Mouse (Mus musculus): ENCODE results near the gene Ttl.

Gene Ttl

GRCm38 (mm10) chr2:129084959-129085358 is 19.2 kb downstream of the Ttl start:
- DNase-seq = peak; percentile 47 to 67

DNA sequence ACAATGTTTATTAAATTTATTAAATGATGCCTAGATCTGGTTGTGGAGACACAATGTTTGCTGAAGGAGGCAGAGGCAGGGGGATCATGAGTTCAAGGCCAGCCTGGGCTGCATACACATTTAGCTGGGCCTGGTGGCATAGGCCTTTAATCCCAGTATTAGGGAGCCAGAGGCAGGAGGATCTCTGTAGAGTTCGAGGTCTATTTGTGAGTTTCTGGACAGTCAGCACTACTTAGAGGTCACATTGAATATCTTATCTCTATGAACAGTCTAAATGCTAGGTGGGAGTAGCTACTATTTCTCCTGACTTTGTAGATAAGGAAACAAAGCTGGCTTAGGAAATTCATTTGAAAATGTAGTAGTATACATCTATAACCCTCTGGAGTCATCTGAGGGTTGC is 21.8 kb downstream of the Ttl start:
- no peak for DNase-seq

GRCm38 (mm10) chr2:129090370-129090769 is 24.6 kb downstream of the Ttl start:
- no peak for DNase-seq

DNA sequence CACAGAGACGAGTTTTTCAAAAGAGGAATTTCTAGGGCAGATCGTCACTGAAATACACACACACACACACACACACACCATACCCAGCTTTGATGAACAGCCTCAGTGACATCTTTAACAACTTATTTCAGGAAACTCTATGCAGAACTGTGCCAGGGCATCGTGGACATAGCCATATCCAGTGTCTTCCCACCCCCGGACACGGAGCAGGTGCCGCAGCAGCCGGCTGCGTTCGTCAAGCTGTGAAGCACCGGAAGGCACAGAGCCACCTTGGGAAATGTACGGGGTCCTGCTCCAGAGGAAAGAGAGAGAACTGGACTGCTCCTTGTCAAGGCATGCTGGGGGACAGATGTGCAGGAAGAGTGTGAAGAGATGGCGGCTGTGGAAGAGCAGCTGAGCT is 27.1 kb downstream of the Ttl start:
- DNase-seq = no peak

- DNase-seq = no peak
Measured at GRCm38 (mm10) chr2:129093926-129094724, 28.4 kb downstream of the Ttl start.

- DNase-seq = peak; percentile 91 to 93
Measured at GRCm38 (mm10) chr2:129100784-129101310, 35.1 kb downstream of the Ttl start, which contains the start of gene Polr1b. Gene Polr1b (plus strand): TSS chr2:129100995.

DNA sequence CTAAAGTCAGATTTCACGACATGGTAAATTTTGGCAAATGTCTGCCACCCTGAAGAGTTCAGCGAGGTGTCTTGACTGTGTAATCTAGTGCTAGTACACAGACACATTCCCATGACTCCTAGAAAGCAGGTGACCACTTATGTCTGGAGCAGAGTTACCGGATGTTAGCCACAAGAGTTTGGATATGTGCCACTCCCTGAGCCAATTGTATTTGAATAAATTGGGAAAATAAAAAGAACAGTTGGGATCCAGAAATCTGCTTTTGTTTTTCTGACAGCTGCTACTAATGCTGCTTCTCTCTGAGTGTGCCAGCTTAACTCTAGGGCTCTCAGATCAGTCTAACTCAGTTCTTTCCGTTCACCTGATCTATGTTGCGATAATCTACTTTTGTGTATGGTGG is 47.2 kb downstream of the Ttl start:
- DNase-seq = no peak

DNA sequence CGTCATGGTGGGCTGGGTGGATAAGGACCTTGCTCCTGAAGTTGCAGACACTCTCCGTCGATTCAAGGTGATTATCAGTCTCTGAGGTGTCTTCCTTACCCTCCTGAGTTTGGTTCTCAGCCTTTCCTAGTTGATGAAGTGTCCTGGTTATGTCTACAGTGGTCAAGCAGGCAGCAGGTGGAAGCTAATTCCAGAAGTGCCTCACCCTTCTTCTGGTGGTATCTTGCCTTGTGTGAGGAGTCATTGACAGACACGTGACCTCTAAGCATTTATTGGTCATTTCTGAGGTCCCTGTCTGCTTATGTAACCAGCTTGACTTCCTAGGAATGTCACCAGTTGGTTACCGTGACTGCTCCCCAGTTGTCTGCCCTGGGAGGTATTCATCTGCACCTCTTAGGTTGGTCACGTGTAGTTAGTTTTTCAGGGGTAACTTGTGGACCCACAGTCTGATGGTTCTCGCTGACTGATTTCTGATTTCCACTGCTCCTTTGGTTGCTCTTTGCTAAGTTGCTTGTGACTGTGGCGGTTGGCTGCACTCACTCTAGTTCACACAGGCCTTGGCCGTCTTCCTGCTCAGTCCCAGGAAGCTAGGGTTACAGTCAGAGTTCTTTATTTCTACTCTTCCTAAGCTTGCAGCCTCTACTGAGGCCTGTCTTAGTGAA is 50.1 kb downstream of the Ttl start:
- DNase-seq = no peak

DNA sequence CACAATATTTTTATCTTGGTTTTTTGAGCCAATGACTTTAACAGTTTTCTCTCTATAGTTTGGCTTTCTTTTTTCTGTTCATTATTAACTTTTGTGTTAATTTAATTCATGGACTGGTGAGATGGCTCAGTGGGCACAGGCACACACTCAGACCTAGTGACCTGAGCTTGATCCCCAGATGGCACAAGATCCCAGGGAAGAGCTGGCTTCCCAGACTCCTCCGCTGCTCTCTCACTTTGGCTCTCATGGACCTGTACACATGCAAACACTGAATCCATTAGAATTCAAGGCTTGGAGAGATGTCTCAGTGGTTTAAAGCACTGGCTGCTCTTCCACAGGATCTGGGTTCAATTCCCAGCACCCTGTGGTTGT is 50.6 kb downstream of the Ttl start:
- DNase-seq = no peak

GRCm38 (mm10) chr2:129118061-129118460 is 52.3 kb downstream of the Ttl start:
- no peak for DNase-seq

- peak; percentile 38 to 49 for DNase-seq
Measured at GRCm38 (mm10) chr2:129121986-129122385, 56.2 kb downstream of the Ttl start.

- DNase-seq = peak; percentile 91 to 93
Measured at GRCm38 (mm10) chr2:129129412-129129929, 63.7 kb downstream of the Ttl start, which contains the start of gene Chchd5. Gene Chchd5 (plus strand): TSS chr2:129129700.

DNA sequence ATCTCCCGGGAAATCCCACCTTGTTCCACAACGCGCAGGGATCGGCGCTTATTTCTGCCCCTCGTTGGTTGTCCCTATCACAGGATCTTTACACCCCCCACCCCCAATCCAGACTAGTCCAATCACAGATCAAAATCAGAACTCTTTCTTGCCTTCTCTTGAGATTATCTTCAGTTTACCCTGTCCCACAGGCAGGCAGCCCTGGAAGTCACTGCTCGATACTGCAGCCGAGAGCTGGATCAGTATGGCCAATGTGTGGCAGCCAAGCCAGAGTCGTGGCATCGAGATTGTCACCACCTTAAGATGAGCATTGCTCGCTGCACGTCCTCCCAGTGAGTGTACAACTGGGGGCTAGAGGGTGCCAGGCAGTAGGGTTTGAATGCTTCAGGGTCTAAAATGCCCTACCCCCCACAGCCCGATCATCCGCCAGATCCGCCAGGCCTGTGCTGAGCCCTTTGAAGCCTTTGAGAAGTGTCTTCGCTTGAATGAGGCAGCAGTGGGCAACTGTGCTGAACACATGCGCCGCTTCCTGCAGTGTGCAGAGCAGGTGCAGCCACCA is 64.3 kb downstream of the Ttl start:
- DNase-seq = peak; percentile 49 to 52

DNA sequence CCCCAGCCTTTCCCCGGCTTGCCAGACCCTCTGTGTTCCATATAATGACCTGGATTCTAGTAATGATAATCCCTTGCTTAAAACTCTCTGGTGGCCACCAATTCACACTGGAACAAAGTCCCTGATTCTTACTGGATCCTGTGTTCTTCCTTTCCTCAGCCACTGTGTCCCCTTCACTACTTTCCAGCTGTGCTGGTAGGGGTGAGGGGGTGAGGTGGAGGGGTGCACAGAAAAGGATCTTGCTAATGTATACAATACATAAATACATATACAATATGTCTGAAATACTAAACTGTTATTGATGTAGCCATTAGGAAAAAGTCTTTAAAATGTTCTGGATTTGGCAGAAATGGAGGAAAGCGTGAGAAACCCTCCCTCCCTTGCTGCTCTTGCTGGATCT is 65.0 kb downstream of the Ttl start:
- DNase-seq = no peak

- no peak for DNase-seq
Measured at GRCm38 (mm10) chr2:129132231-129132630, 66.5 kb downstream of the Ttl start.

DNA sequence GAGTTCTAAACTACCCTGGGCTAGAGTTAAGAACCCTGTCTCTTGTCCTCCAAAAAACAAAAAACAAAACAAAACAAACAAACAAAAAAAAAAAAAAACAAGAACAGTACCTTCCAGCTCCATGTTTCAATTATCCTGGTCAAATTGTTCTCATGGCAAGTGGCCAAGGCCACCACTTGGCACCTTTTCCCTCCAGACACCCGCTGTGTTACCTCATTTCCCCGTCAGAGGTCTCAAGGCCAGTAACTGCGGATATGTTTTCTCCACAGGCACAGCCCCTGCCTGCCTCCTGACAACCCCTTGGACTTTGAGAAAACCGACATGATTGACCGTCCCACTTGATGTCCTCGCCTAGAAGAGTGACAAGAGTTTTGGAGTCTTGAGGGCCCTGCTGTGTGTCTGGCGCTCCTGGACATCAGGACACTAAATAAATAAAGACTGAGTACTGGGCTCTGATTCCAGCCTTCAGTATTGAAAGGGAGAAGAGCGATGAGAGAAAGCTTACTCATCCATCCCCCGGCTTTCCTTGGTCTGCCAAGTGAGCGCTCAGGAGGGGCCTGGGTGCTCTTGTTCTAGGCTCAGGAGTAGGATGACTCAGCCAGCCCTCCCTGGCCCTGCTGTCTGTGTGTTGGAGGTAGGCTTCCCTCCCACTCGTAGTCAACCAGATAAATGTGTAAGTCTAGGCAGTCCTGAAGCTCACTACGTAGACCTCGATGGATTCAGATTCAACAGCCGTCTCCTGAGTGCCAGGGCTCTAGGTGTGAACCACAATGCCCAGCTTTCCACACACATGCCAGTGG is 67.5 kb downstream of the Ttl start:
- peak; percentile 43 to 49 for DNase-seq

DNA sequence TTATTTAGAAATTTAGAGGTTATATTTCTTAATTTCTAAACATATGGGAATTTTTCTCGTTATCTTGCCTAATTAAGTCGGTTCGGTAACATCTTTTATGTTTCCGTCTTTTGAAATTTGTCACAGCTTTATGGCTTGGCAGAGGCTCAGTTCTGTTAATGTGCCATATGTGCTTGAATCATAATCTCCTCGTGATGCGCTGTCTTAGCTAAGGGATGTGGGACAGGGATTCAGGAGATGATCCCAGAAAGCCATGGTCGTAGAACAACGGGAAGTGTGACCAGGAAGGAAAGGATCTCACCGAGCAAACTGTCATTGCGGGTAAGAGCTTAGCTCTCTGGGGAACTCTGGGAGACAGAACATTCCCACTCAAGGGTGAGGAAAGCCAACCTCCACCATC is 74.2 kb downstream of the Ttl start:
- peak; percentile 43 to 49 for DNase-seq
